ENCODE assay signal across 23 mouse cellular contexts in the genomic region with DNA sequence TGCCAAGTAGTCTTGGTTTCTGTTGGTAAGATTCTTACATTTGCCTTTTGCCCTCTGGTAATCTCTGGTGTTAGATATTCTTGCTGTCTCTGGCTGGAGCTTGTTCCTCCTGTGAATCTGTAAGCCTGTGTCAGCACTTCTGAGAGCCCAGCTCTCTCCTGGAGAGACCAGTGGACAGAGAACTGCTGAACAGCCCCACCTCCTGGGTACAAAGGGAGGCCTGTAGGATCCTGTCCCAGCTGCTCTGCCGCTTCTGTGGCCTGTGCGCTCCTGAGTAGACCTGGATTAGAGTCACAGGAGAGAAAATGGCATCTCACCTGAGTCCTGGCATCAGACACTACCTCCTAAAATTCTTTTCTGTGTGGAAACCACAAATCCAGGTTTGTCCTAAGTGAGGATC. TPM values are rescaled to one million over a fixed set of nuclear protein-coding genes. Genes with fewer than 3 reads are reported as not detected.
DNase-seq lines count a peak whose midpoint lies in the region; ATAC-seq and TF ChIP-seq lines count a peak whose summit lies in the region.
"Had no signal": no experiment of that assay in that cellular context is flagged by ENCODE, and none has a peak within 500 bp of the region (broad histone marks: within the 10 kb centered on the region; RNA-seq: fewer than 3 reads in every experiment).

No protein-coding gene starts in this region.

- DNase-seq in liver, result peak; percentile 4
- DNase-seq in liver, embryonic 11.5 days (ENCODE audit: low spot score), result no peak
- peak; percentile 6 for DNase-seq in kidney, postnatal 10 days
- no peak for DNase-seq in stomach, postnatal 0 days (ENCODE audit: low spot score)
- no peak for DNase-seq in forebrain, embryonic 10.5 days (ENCODE audit: extremely low spot score, low spot score)
- no peak for DNase-seq in layer of hippocampus, adult 11-12 months (ENCODE audit: low spot score)
- DNase-seq: adrenal gland, postnatal 10 days; B cell, adult 2 months; cerebellum, adult 11 months; cerebellum, adult 8-10 months; cerebellum, postnatal 14 days; gastrocnemius, postnatal 10 days; heart, adult 2 months; heart, postnatal 14 days had no signal

- no peak for TF ChIP-seq EP300 in stomach, postnatal 0 days (optimal IDR thresholded peaks at IDR 0.05)

- H3K4me3 ChIP-seq in intestine, embryonic 16.5 days (ENCODE audit: low read length), result no peak overlapping the region
- H3K4me3 ChIP-seq in intestine, embryonic 15.5 days (replicated peaks), result no peak overlapping the region
- no peak overlapping the region for H3K4me3 ChIP-seq in liver, embryonic 11.5 days (ENCODE audit: low read depth, low read length)
- H3K4me3 ChIP-seq in stomach, postnatal 0 days (ENCODE audit: low read depth, low read length), result no peak overlapping the region
- no peak overlapping the region for H3K4me3 ChIP-seq in forebrain, embryonic 10.5 days
- H3K4me3 ChIP-seq: embryonic facial prominence, embryonic 12.5 days; forebrain, embryonic 12.5 days; heart, adult 2 months; heart, embryonic 15.5 days had no signal

- H3K27me3 ChIP-seq in intestine, embryonic 16.5 days (replicated peaks; ENCODE audit: control insufficient read depth, insufficient read depth, low read length), result no peaks in the 10 kb centered on the region
- H3K27me3 ChIP-seq in intestine, embryonic 15.5 days (replicated peaks), result no peaks in the 10 kb centered on the region
- no peaks in the 10 kb centered on the region for H3K27me3 ChIP-seq in liver, embryonic 11.5 days (replicated peaks; ENCODE audit: control insufficient read depth, insufficient read depth, low read length)
- no peaks in the 10 kb centered on the region for H3K27me3 ChIP-seq in stomach, postnatal 0 days (ENCODE audit: control insufficient read depth, insufficient read depth, low read length)
- no peaks in the 10 kb centered on the region for H3K27me3 ChIP-seq in forebrain, embryonic 10.5 days (ENCODE audit: poor library complexity, severe bottlenecking)
- H3K27me3 ChIP-seq: embryonic facial prominence, embryonic 12.5 days; forebrain, embryonic 12.5 days; heart, embryonic 15.5 days had no signal

- H3K9ac ChIP-seq in intestine, embryonic 16.5 days (ENCODE audit: low read depth, low read length), result no peak overlapping the region
- H3K9ac ChIP-seq in intestine, embryonic 15.5 days, result no peak overlapping the region
- no peak overlapping the region for H3K9ac ChIP-seq in liver, embryonic 11.5 days (ENCODE audit: low read depth, low read length)
- no peak overlapping the region for H3K9ac ChIP-seq in stomach, postnatal 0 days (ENCODE audit: low read length)
- H3K9ac ChIP-seq: embryonic facial prominence, embryonic 12.5 days; forebrain, embryonic 12.5 days; heart, embryonic 15.5 days had no signal

- H3K27ac ChIP-seq in intestine, embryonic 16.5 days (ENCODE audit: low read length), result no peak overlapping the region
- no peak overlapping the region for H3K27ac ChIP-seq in intestine, embryonic 15.5 days
- no peak overlapping the region for H3K27ac ChIP-seq in liver, embryonic 11.5 days (ENCODE audit: low read depth, low read length)
- H3K27ac ChIP-seq in stomach, postnatal 0 days (replicated peaks), result no peak overlapping the region
- no peak overlapping the region for H3K27ac ChIP-seq in forebrain, embryonic 10.5 days
- H3K27ac ChIP-seq: embryonic facial prominence, embryonic 12.5 days; forebrain, embryonic 12.5 days; heart, adult 2 months; heart, embryonic 15.5 days had no signal

- 83% methylated on average over 2 of the region's 2 CpGs for WGBS in intestine, embryonic 16.5 days
- WGBS in intestine, embryonic 15.5 days, result 79% methylated on average over 2 of the region's 2 CpGs
- 74% methylated on average over 2 of the region's 2 CpGs for WGBS in liver, embryonic 11.5 days
- WGBS in stomach, postnatal 0 days, result 71% methylated on average over 2 of the region's 2 CpGs
- WGBS in forebrain, embryonic 10.5 days, result 72% methylated on average over 2 of the region's 2 CpGs

- H3K4me2 ChIP-seq in intestine, embryonic 16.5 days (ENCODE audit: low read depth, low read length), result no peak overlapping the region
- H3K4me2 ChIP-seq in intestine, embryonic 15.5 days (replicated peaks), result no peak overlapping the region
- no peak overlapping the region for H3K4me2 ChIP-seq in liver, embryonic 11.5 days
- no peak overlapping the region for H3K4me2 ChIP-seq in stomach, postnatal 0 days (replicated peaks; ENCODE audit: low read depth)
- H3K4me2 ChIP-seq: embryonic facial prominence, embryonic 12.5 days; forebrain, embryonic 12.5 days; heart, embryonic 11.5 days; heart, embryonic 15.5 days had no signal

- ATAC-seq in intestine, embryonic 16.5 days, result 0 out of 2 replicates have a peak, but pooled peaks have one; percentile 46
- ATAC-seq in intestine, embryonic 15.5 days, result no peak
- ATAC-seq in liver, embryonic 11.5 days (replicated peaks; ENCODE audit: low FRiP score), result no peak
- ATAC-seq in stomach, postnatal 0 days (ENCODE audit: low FRiP score, low TSS enrichment), result no peak
- ATAC-seq: CD4-positive, CD25-positive, alpha-beta regulatory T cell, adult 4 months; forebrain, embryonic 16.5 days had no signal

- no peaks in the 10 kb centered on the region for H3K4me1 ChIP-seq in intestine, embryonic 16.5 days (ENCODE audit: control insufficient read depth, insufficient read depth, low read length)
- no peaks in the 10 kb centered on the region for H3K4me1 ChIP-seq in intestine, embryonic 15.5 days (replicated peaks)
- no peaks in the 10 kb centered on the region for H3K4me1 ChIP-seq in liver, embryonic 11.5 days (replicated peaks; ENCODE audit: control insufficient read depth, insufficient read depth, low read length)
- no peaks in the 10 kb centered on the region for H3K4me1 ChIP-seq in stomach, postnatal 0 days (replicated peaks; ENCODE audit: control insufficient read depth, insufficient read depth)
- no peaks in the 10 kb centered on the region for H3K4me1 ChIP-seq in forebrain, embryonic 10.5 days
- H3K4me1 ChIP-seq: embryonic facial prominence, embryonic 12.5 days; forebrain, embryonic 12.5 days; heart, embryonic 15.5 days had no signal

- no peaks in the 10 kb centered on the region for H3K9me3 ChIP-seq in intestine, embryonic 16.5 days (ENCODE audit: control insufficient read depth, low read length)
- H3K9me3 ChIP-seq in intestine, embryonic 15.5 days, result no peaks in the 10 kb centered on the region
- H3K9me3 ChIP-seq in liver, embryonic 11.5 days (ENCODE audit: control insufficient read depth, low read length), result no peaks in the 10 kb centered on the region
- H3K9me3 ChIP-seq in stomach, postnatal 0 days (ENCODE audit: control insufficient read depth, low read length), result no peaks in the 10 kb centered on the region
- no peaks in the 10 kb centered on the region for H3K9me3 ChIP-seq in forebrain, embryonic 10.5 days
- H3K9me3 ChIP-seq: embryonic facial prominence, embryonic 12.5 days; forebrain, embryonic 12.5 days; G1E; heart, embryonic 15.5 days had no signal

- TF ChIP-seq CTCF in stomach, postnatal 0 days (IDR thresholded peaks at IDR 0.05; ENCODE audit: low read depth), result peak; percentile 24; the same call in 1 of the 2 replicates

- no peaks in the 10 kb centered on the region for H3K36me3 ChIP-seq in intestine, embryonic 16.5 days (ENCODE audit: control insufficient read depth, insufficient read depth, low read length)
- H3K36me3 ChIP-seq in intestine, embryonic 15.5 days, result no peaks in the 10 kb centered on the region
- no peaks in the 10 kb centered on the region for H3K36me3 ChIP-seq in liver, embryonic 11.5 days (ENCODE audit: control insufficient read depth, insufficient read depth, low read length)
- H3K36me3 ChIP-seq in stomach, postnatal 0 days (ENCODE audit: control insufficient read depth, insufficient read depth, low read length), result no peaks in the 10 kb centered on the region
- no peaks in the 10 kb centered on the region for H3K36me3 ChIP-seq in forebrain, embryonic 10.5 days (replicated peaks)
- H3K36me3 ChIP-seq: embryonic facial prominence, embryonic 12.5 days; forebrain, embryonic 12.5 days; G1E; heart, embryonic 15.5 days had no signal

RNA-seq across cellular contexts. Expression of gene Il12rb2, which starts 37.4 kb away (rescaled TPM):
- polyA plus RNA-seq in intestine, embryonic 16.5 days (2015; fragmentation: Nextera tagmentation; extraction: Ambion mirVana), result 0.06 and 0.09 TPM in 2 replicates
- 0.05 and 0.10 TPM in 2 replicates for polyA plus RNA-seq in intestine, embryonic 15.5 days (2015; fragmentation: Nextera tagmentation; extraction: Ambion mirVana)
- polyA plus RNA-seq in liver, embryonic 11.5 days (2014; fragmentation: Nextera tagmentation; extraction: Ambion mirVana), result 0.25 and 0.53 TPM in 2 replicates
- polyA plus RNA-seq in stomach, postnatal 0 days (2015; fragmentation: Nextera tagmentation; extraction: Ambion mirVana), result 0.02 TPM in 1 of 2 replicates, not detected in the other
- 0.07 TPM in 1 of 2 replicates, not detected in the other for polyA plus RNA-seq in forebrain, embryonic 10.5 days (2016; fragmentation: Nextera tagmentation; extraction: Ambion mirVana)
- polyA plus RNA-seq: forebrain, embryonic 12.5 days; forebrain, embryonic 16.5 days had no signal

Comparison
In these comparisons a context has a peak if more than half of its experiments do, and no peak if none do; other contexts are left out.
1. DNase-seq: peak in liver (single experiment) and kidney, postnatal 10 days (single experiment); none in liver, embryonic 11.5 days (single experiment), stomach, postnatal 0 days (single experiment), forebrain, embryonic 10.5 days (single experiment) and layer of hippocampus, adult 11-12 months (single experiment).